Mouse (Mus musculus) bone marrow, adult 2 months (tissue): ENCODE results near the gene Esrrg.

Source experiments
- CTCF ChIP-seq: fragments of 200-500 bp; IDR thresholded peaks from 2 replicates; pipeline ENCODE4 v1.5.1; 2011; ENCODE audit warnings: low read length, control low read depth; ENCODE audit not compliant: control insufficient read depth, insufficient read depth
- POLR2A ChIP-seq: fragments of 200-500 bp; IDR thresholded peaks from 2 replicates; pipeline ENCODE4 v1.6.1; 2011; ENCODE audit warnings: low read depth, mild to moderate bottlenecking, control low read depth, low read length, borderline replicate concordance; ENCODE audit not compliant: control insufficient read depth

DNA sequence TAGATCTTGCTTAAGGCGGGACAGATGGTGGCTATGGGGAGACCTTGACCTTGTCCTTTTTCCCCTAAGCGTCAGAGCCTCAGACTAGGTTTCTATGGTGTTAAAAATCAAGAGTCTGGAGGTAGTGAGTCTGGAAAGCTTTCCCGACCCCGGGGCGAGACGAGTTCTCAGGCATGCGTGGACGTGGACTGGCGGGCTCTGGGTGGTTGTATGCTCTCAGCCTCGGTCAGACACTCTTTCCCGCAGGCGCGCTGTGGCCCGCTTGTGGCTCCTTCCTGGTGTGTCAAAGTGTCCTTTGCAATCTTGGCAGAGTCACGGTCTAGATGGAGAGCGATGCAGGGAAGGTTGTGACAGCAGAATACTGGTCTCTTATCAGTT is 1.3 kb downstream of the Esrrg start:
- TF ChIP-seq CTCF (no peak), POLR2A (no peak)
